Mouse (Mus musculus) lung, postnatal 0 days (tissue): ENCODE data around the gene Aff1.
A peak's percentile ranks its signal among the peaks of the same experiment; 100 is the strongest.

Source experiments
- CTCF ChIP-seq: IDR thresholded peaks from 2 replicates; pipeline ENCODE4 v1.5.1; 2016; ENCODE audit warnings: antibody characterized with exemption, mild to moderate bottlenecking
- EP300 ChIP-seq: IDR thresholded peaks from 2 replicates; pipeline ENCODE4 v1.6.1; 2016; ENCODE audit warnings: antibody characterized with exemption, mild to moderate bottlenecking, control low read depth

DNA sequence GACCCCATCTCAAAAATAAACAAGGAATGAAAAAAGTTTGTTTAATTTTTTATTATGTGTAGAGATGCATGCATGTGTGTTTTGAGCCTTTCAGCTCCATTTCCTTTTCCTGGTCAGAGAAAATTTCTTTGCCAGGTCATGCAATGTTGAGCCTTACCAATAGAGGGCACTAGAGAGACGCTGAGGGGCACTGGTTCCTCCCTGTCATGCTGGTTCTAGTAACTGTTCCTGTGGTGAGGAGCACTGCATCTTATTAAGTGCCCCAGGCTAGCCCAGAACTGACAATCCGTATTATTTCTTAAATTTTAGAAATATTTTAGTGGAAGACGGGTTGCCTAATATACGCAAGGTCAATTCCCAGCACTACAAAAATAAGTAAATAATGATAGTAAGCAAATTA lies 11.8 kb upstream of the Aff1 start:
- TF ChIP-seq EP300 (peak; percentile 52; the same call in 1 of the 2 replicates), CTCF (peak; percentile 96)
